Mouse (Mus musculus) heart, embryonic 12.5 days (tissue): ENCODE measurements around the gene Taf1. TPM values are rescaled to one million over a fixed set of nuclear protein-coding genes. Genes with fewer than 3 reads are reported as not detected.

Experiments used
- ATAC-seq: fragments of 200-750 bp; cut with Nextera tagmentation; 2 replicates; pipeline ENCODE4 v1.8.0; 2017; ENCODE audit warnings: moderate TSS enrichment, moderate library complexity; ENCODE audit not compliant: insufficient number of reproducible peaks, low FRiP score
- H3K27ac ChIP-seq: fragments of 300-500 bp; sonication (generic); 2 replicates; pipeline ENCODE4 v1.5.1; 2016; ENCODE audit warnings: mild to moderate bottlenecking, moderate library complexity; ENCODE audit not compliant: poor library complexity, severe bottlenecking
- H3K27me3 ChIP-seq: fragments of 300-500 bp; sonication (generic); replicated peaks from 2 replicates; pipeline ENCODE4 v1.6.1; 2016; ENCODE audit warnings: mild to moderate bottlenecking, moderate library complexity
- H3K36me3 ChIP-seq: fragments of 300-500 bp; sonication (generic); 2 replicates; pipeline ENCODE4 v1.6.1; 2016; ENCODE audit warnings: mild to moderate bottlenecking, moderate library complexity
- H3K4me1 ChIP-seq: fragments of 300-500 bp; sonication (generic); replicated peaks from 2 replicates; pipeline ENCODE4 v1.6.1; 2016; ENCODE audit warnings: mild to moderate bottlenecking
- H3K4me2 ChIP-seq: fragments of 300-500 bp; sonication (generic); 2 replicates; pipeline ENCODE4 v1.6.1; 2016; ENCODE audit warnings: mild to moderate bottlenecking, moderate library complexity
- H3K4me3 ChIP-seq: fragments of 300-500 bp; sonication (generic); 2 replicates; pipeline ENCODE4 v1.5.1; 2016; ENCODE audit warnings: mild to moderate bottlenecking
- H3K9ac ChIP-seq: fragments of 300-500 bp; sonication (generic); 2 replicates; pipeline ENCODE4 v1.6.1; 2016; ENCODE audit warnings: mild to moderate bottlenecking, moderate library complexity
- H3K9me3 ChIP-seq: fragments of 300-500 bp; sonication (generic); replicated peaks from 2 replicates; pipeline ENCODE4 v1.6.1; 2016; ENCODE audit warnings: mild to moderate bottlenecking, moderate library complexity
- WGBS: fragments of 180-500 bp; shearing (Covaris S2); methylation state at CpG from one replicate; pipeline ENCODE4 v1.1.7; 2016; 5-methylcytosine and 5-hydroxymethylcytosine counted together
- polyA plus RNA-seq: library from polyadenylated mRNA; unstranded; fragments of >200 nt; fragmentation: Nextera tagmentation; extraction: Ambion mirVana; gene quantifications from 2 replicates; pipeline ENCODE4 v1.2.1, GENCODE M21; 2016

Gene Taf1
- polyA plus RNA-seq, 1 experiment from 2014 or later: 12.5 TPM

DNA sequence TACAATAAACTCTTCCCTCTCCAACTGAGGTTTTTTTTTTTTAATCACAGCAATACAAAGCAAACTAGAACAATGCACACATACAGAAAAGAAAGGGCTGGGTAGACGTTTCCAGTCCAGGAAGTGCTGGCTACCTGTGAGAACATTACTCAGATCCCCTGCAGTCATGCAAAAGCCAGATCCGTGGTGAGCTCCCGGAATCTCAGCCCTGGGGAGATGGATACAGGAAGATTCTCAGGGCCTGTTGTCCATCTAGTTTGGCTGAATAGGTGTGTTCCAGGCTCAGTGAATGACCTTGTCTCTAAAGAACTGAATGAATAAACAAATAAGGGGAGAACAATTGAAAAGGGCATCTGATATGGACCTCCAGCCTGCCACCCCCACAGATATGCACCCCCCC is 90.0 kb downstream of the Taf1 start:
- Histone ChIP-seq H3K4me3 (no peak overlapping the region), H3K4me2 (no peak overlapping the region), H3K27ac (no peak overlapping the region), H3K9ac (no peak overlapping the region), H3K9me3 (no peaks in the 10 kb centered on the region), H3K4me1 (no peaks in the 10 kb centered on the region), H3K36me3 (no peaks in the 10 kb centered on the region), H3K27me3 (peaks cover 32% of the 10 kb centered on the region)
- ATAC-seq: no peak
- 43% methylated on average over 3 of the region's 3 CpGs for WGBS

DNA sequence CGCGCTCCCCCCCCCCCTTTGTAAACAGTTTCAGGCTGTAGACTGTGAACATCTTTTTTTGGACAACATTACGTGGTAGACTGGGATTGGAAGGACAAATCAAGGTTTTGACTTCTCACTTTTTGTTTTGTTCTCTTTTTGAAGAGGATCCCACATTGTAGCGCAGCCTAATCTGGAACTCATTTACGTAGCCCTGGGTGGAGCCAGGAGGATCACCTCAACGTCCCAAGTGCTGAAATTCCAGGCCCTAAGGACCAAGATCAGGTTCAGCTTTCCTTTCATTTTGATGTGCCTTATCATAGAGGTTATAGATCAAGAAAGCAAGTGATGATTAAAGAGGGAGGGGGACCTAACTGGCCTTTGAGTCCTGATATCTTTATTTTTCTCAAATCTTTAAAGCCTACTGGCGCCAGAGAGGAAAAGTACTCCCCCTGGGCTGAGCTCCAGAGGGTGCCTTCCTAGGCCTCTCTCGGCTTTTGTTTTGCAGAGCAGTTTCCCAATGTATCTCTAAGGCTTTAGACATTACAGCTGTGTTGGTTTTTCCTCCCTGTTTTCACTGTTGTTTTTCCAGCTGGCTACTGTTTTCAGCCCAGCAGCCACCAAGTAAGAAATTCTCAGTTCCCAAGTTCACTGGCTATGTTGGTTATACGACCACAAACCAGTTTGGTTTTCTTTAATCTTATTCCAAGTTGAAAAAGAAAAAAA is 104.4 kb downstream of the Taf1 start:
- peaks cover 25% of the 10 kb centered on the region for H3K27me3 ChIP-seq
- H3K27ac ChIP-seq: no peak overlapping the region
- H3K9ac ChIP-seq: no peak overlapping the region
- no peak overlapping the region for H3K4me3 ChIP-seq
- no peak overlapping the region; the same call in 1 of the 2 replicates for H3K4me2 ChIP-seq
- H3K4me1 ChIP-seq: no peaks in the 10 kb centered on the region
- WGBS: 29% methylated on average over 9 of the region's 9 CpGs
- H3K36me3 ChIP-seq: no peaks in the 10 kb centered on the region
- no peak for ATAC-seq
- no peaks in the 10 kb centered on the region for H3K9me3 ChIP-seq

DNA sequence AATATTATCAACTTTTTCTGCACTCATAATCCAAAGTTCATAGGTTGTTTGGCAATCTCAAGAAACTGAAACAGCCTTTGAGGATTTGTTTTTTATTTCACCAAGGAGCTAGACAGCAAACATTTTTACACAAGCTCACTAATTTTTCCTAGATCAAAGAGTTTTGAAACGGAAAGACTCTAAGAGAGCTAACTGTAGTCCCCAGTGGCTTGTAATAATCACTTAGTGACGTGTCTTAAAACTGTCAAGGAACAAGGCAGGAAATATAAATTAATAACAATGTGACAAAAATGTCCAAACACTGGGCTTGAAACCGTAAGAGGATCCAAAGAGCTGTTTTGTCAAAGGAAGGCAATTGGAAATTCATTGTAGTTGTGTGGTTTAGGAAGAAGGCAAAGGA is 106.3 kb downstream of the Taf1 start:
- peaks cover 20% of the 10 kb centered on the region; the same call in 1 of the 2 replicates for H3K27me3 ChIP-seq
- peaks cover 1% of the 10 kb centered on the region for H3K36me3 ChIP-seq
- H3K9ac ChIP-seq: peak overlapping the region; percentile 41; the same call in 1 of the 2 replicates
- ATAC-seq: no peak
- H3K4me1 ChIP-seq: 0 out of 2 replicates have a peak, but pooled peaks cover 4% of the 10 kb centered on the region
- H3K27ac ChIP-seq: no peak overlapping the region
- peak overlapping the region; percentile 58 for H3K4me2 ChIP-seq
- whole genome bisulfite sequencing: 44% methylated on average over 3 of the region's 3 CpGs
- no peaks in the 10 kb centered on the region for H3K9me3 ChIP-seq
- H3K4me3 ChIP-seq: peak overlapping the region; percentile 87

DNA sequence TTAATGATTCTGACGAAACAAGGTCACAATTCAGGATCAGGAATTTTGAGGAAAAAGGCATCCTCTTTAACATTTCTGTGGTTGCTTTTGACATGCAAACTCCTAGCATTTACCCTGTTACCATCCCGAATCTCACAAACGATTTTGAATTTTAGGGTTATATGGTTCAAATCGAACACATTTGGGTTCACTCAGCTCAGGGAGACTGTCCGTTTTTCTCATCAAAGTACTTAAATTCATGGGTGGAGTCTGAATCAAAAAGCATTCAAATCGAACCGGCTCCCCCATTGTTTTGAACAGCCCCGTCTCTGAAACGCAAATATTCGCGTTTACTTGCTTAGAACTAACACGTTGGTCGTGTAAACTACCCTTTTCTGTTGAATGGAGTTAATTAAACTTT is 106.8 kb downstream of the Taf1 start:
- H3K4me3 ChIP-seq: peak overlapping the region; percentile 87
- H3K9ac ChIP-seq: peak overlapping the region; percentile 41; the same call in 1 of the 2 replicates
- ATAC-seq: no peak
- H3K36me3 ChIP-seq: peaks cover 3% of the 10 kb centered on the region
- WGBS: 18% methylated on average over 13 of the region's 13 CpGs
- peaks cover 20% of the 10 kb centered on the region; the same call in 1 of the 2 replicates for H3K27me3 ChIP-seq
- peak overlapping the region; percentile 58 for H3K4me2 ChIP-seq
- 0 out of 2 replicates have a peak, but pooled peaks cover 4% of the 10 kb centered on the region for H3K4me1 ChIP-seq
- no peak overlapping the region for H3K27ac ChIP-seq
- H3K9me3 ChIP-seq: no peaks in the 10 kb centered on the region

DNA sequence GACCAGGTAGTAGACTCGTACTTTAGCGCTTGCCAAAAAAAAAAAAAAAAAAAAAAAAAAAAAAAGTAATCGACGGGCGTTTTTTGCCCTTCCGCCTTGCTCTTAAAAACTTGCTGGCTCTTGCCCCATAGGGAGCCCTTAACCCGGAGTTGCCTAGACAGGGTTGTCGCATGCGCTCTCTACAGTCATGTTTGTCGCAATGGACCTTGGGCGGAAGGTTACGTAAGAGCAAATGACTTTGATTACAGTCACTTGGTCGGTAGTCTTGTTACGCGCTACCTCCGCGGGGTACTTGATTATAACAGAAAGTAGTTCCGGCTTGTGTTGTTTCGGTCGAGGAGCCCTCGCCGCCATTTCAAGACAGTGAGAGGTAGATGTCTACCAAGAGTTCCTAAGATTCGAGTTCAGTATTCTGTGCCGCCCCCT is 107.2 kb downstream of the Taf1 start, which contains the start of gene Ogt:
TSS of gene Ogt (plus strand) at position 320 of the 426 bp plus-strand sequence.
- H3K9me3 ChIP-seq: no peaks in the 10 kb centered on the region
- peaks cover 3% of the 10 kb centered on the region for H3K36me3 ChIP-seq
- H3K27me3 ChIP-seq: peaks cover 20% of the 10 kb centered on the region; the same call in 1 of the 2 replicates
- WGBS: 10% methylated on average over 24 of the region's 24 CpGs
- peak within 1 kb of the TSS; percentile 87 for H3K4me3 ChIP-seq
- ATAC-seq: peak; percentile 93
- peak within 1 kb of the TSS; percentile 58 for H3K4me2 ChIP-seq
- peak within 1 kb of the TSS; percentile 96 for H3K9ac ChIP-seq
- peak within 1 kb of the TSS; percentile 87 for H3K27ac ChIP-seq
- H3K4me1 ChIP-seq: 0 out of 2 replicates have a peak, but pooled peaks cover 4% of the 10 kb centered on the region

DNA sequence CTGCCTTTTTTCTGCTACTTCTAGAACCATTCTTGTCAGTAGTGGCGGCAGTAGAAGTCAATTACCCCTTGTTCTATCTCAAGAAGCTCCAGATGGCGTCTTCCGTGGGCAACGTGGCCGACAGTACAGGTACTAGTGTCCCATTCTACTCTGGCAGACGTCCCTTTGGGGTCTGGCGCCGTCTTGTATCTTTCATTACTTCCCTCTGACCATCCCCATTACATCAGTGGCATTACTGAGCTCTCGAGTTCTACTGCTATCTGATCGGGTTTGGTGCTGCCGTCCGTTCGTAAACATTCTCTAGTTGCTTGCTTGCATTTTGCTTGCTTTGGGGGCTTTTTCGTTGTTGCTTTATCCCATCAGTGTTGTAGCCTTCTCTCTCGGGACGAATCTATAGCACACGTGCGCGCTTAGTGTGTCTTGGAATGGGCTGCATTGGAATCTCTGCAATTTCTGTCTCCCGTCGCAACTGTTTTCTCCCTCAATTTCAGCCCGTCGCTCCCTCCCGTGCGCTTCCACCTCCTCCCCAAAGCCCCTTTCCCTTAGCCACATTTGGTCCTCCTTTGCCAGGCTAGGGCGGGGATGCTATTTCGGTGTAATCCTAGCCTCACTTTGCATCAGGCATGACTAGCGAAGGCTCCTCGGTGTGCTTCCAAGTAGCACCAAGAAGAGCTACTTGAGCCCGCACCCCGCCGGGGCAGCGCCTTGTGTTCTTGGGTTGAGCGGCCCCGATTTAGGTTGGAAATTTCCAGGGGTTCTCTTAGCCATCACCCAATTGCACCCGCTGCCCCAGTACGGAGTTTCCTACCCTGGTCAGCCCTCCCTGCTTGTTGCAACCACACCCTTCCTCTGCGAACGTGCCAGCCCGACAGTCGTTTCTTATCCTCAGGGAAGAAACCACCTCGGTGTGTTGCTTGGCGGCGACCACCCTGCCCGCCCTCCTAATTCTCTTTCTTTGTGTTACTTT is 107.9 kb downstream of the Taf1 start:
- peaks cover 6% of the 10 kb centered on the region for H3K36me3 ChIP-seq
- WGBS: 12% methylated on average over 45 of the region's 45 CpGs
- ATAC-seq: peak; percentile 84
- no peaks in the 10 kb centered on the region for H3K9me3 ChIP-seq
- H3K27ac ChIP-seq: peak overlapping the region; percentile 87
- H3K4me2 ChIP-seq: peak overlapping the region; percentile 57
- H3K4me3 ChIP-seq: peak overlapping the region; percentile 87
- H3K4me1 ChIP-seq: 0 out of 2 replicates have a peak, but pooled peaks cover 4% of the 10 kb centered on the region
- peak overlapping the region; percentile 96 for H3K9ac ChIP-seq
- H3K27me3 ChIP-seq: peaks cover 20% of the 10 kb centered on the region; the same call in 1 of the 2 replicates

DNA sequence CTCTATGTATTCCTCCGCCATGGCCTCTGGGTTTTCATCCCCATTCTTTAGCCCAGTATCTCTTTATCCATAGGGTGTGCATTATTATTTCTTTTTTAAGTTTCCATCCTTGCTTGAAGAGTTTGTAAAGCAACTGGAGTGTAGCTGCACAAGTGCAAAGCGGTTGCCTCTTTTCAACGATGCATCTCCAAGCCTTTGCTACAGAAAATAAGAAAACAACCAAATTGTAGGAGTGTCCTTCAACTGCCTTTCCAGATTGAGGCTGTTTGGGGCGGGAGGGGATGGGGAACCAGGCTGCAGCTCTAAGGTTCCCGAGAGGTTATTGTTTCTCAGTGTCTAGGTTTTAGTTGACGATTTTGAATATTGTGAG is 108.6 kb downstream of the Taf1 start:
- peak overlapping the region; percentile 87 for H3K27ac ChIP-seq
- 14% methylated on average over 6 of the region's 6 CpGs for WGBS
- no peak for ATAC-seq
- H3K9ac ChIP-seq: peak overlapping the region; percentile 96
- no peaks in the 10 kb centered on the region for H3K9me3 ChIP-seq
- peaks cover 8% of the 10 kb centered on the region for H3K36me3 ChIP-seq
- peak overlapping the region; percentile 57 for H3K4me2 ChIP-seq
- H3K4me3 ChIP-seq: peak overlapping the region; percentile 87
- H3K27me3 ChIP-seq: peaks cover 20% of the 10 kb centered on the region; the same call in 1 of the 2 replicates
- H3K4me1 ChIP-seq: 0 out of 2 replicates have a peak, but pooled peaks cover 4% of the 10 kb centered on the region

DNA sequence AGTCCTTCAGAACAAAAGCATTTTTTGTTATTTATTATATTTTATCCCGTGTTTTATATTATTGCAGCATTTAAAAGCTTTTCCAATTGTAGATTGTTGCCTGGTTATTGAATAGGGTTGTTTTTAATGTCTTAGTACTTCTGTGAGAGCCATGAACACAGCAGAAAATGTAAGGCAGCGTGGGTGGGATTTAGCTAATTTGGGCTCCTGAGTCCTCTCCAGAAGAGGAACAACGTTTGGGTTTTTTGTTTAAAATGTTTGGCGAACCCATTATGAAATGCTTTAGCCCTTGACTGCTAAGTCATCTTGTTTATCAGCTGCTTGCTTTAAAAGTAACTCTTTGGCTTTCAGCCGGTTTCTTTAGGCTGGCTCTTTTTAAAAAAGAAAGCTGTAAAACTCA is 109.6 kb downstream of the Taf1 start:
- Histone ChIP-seq H3K4me2 (peak overlapping the region; percentile 68), H3K4me3 (peak overlapping the region; percentile 87), H3K27me3 (peaks cover 20% of the 10 kb centered on the region; the same call in 1 of the 2 replicates), H3K9me3 (no peaks in the 10 kb centered on the region), H3K9ac (peak overlapping the region; percentile 51; the same call in 1 of the 2 replicates), H3K27ac (no peak overlapping the region), H3K36me3 (peaks cover 11% of the 10 kb centered on the region), H3K4me1 (0 out of 2 replicates have a peak, but pooled peaks cover 7% of the 10 kb centered on the region)
- WGBS: 19% methylated on average over 5 of the region's 5 CpGs
- ATAC-seq: no peak

DNA sequence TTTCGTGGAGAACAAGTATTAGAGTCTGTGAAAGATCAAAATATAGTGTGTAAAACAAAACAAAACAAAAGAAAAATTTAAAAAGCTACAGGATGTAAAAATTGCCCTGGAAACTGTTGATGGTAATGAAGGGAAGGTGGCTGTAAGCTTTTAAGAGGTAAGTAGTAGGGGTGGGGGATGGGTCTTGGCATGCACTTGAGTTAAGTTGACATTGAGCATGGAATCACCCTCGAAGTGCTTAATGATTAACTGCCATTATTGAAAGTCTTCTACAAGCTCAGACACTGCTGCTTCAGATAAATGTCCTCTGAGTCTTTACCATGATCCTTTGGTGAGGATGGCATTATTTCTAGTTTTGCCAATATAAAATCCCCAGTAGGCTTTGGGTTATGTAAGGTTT is 112.8 kb downstream of the Taf1 start:
- 0 out of 2 replicates have a peak, but pooled peaks cover 7% of the 10 kb centered on the region for H3K4me1 ChIP-seq
- whole genome bisulfite sequencing: 65% methylated on average over 2 of the region's 2 CpGs
- no peak overlapping the region for H3K9ac ChIP-seq
- no peak overlapping the region for H3K4me2 ChIP-seq
- H3K36me3 ChIP-seq: peaks cover 11% of the 10 kb centered on the region
- no peaks in the 10 kb centered on the region for H3K9me3 ChIP-seq
- H3K4me3 ChIP-seq: no peak overlapping the region
- H3K27ac ChIP-seq: no peak overlapping the region
- ATAC-seq: no peak
- peaks cover 7% of the 10 kb centered on the region; the same call in 1 of the 2 replicates for H3K27me3 ChIP-seq

DNA sequence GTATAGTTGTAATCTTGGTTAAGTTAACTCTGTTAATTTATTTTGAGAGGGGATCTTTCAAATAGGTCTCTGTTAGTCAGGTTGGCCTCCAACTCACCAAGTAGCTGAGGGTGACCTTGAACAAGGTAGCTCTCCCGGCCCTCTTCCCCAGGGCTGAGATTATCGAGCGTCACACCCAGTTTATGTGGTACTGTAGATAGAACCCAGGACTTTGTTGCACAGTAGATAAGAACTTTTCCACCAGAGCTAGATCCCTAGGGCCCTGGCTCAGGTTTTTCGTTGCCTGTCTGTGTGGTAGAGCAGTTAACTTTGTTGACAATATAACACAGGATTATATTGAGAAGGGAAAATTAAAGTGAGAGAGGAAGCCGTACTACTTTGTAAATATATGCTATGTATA is 114.1 kb downstream of the Taf1 start:
- H3K4me2 ChIP-seq: no peak overlapping the region
- H3K36me3 ChIP-seq: peaks cover 16% of the 10 kb centered on the region
- 0 out of 2 replicates have a peak, but pooled peaks cover 7% of the 10 kb centered on the region for H3K4me1 ChIP-seq
- H3K9me3 ChIP-seq: no peaks in the 10 kb centered on the region
- H3K4me3 ChIP-seq: no peak overlapping the region
- no peaks in the 10 kb centered on the region for H3K27me3 ChIP-seq
- no peak overlapping the region for H3K9ac ChIP-seq
- H3K27ac ChIP-seq: no peak overlapping the region
- 59% methylated on average over 5 of the region's 5 CpGs for WGBS
- ATAC-seq: no peak
